Mouse (Mus musculus) lung, postnatal 14 days (tissue): ENCODE measurements around the gene Polq.
"Not testable (repeated sequence)": the region's sequence is repeated elsewhere in the genome, so short reads cannot be mapped to it uniquely, and the experiment has no call there.

ENCODE experiments used
- DNase-seq: peaks from one replicate; pipeline ENCODE4 v3.0.0; 2021

The Polq gene

DNA sequence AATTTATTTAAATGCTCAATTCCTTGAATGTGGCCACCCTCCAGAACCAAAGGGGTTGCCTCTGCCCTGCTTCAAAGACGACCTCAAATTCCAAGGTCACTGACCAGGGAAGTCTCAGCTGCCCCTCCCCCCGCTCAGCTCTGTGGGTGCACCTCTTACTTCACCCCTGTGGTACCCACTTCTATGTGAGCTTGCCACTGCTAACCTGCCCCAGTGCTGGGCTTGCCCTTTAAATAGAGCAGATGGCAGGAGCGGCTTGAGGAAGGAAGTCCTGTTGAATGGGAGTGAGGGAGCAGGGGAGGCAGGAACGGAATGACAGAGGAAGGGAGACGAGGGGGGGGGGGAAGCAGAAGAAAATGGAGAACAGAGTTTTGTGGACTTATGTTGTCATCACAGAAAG is 97.2 kb downstream of the Polq start:
- DNase-seq = no peak

DNA sequence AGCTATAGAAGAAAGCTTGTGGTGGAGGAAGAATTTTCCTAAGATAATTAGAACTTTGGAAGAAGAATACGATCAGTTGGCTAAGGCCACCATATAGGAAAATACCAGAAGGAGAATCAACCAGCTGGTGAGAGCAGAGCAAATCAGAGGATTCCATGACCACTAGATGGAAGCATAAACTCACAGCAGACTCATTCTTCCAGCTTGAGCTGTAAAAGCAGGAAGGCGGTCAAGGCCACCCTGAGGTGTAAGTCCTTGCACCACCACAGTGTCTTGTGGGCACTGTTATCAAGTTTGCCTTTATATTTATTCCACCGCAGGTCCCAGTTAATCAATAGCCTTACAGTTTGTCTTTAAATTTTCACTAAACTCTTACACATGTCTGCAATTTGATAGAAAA is 97.7 kb downstream of the Polq start:
- peak; percentile 17 for DNase-seq

DNA sequence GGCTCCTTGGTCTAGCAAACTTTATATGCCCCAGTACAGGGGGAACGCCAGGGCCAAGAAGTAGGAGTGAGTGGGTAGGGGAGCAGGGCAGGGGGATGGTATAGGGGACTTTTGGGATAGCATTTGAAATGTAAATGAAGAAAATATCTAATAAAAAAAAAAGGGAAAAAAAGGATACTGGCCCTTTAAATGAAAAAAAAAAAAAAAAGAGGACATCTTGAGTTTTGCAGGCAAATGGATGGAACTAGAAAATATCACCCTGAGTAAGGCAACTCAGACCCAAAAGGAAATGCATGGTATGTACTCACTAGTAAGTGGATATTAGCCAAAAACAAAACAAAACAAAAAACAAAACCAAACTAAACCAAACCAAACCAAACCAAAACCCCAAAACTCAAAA is 113.6 kb downstream of the Polq start:
- not testable (repeated sequence) for DNase-seq
